Mouse (Mus musculus) right cerebral cortex, adult 2 months (tissue): ENCODE results near the gene Ppp1r15a.
"Not testable (repeated sequence)": the region's sequence is repeated elsewhere in the genome, so short reads cannot be mapped to it uniquely, and the experiment has no call there.

ENCODE experiments used
- DNase-seq, 2 experiments: peaks; one replicate each; pipeline ENCODE4 v3.0.0; 2021 to 2022; ENCODE audit warnings: low spot score in 2 of 2

Ppp1r15a gene

GRCm38 (mm10) chr7:45551512-45551883 is 25.4 kb upstream of the Ppp1r15a start:
- no peak for DNase-seq

- no peak for DNase-seq
Observed at GRCm38 (mm10) chr7:45550821-45551511, 24.9 kb upstream of the Ppp1r15a start.

GRCm38 (mm10) chr7:45549641-45550436 is 23.8 kb upstream of the Ppp1r15a start:
- no peak for DNase-seq

GRCm38 (mm10) chr7:45544525-45544924 is 18.5 kb upstream of the Ppp1r15a start:
- DNase-seq = no peak

- DNase-seq = no peak
Observed at GRCm38 (mm10) chr7:45540213-45540612, 14.1 kb upstream of the Ppp1r15a start.

GRCm38 (mm10) chr7:45539095-45539494 is 13.0 kb upstream of the Ppp1r15a start:
- no peak for DNase-seq

GRCm38 (mm10) chr7:45538163-45539041 is 12.3 kb upstream of the Ppp1r15a start:
- DNase-seq = peak; percentile 64 to 74

- DNase-seq = no peak
Observed at GRCm38 (mm10) chr7:45537602-45538001, 11.5 kb upstream of the Ppp1r15a start.

- no peak for DNase-seq
Observed at GRCm38 (mm10) chr7:45535676-45536075, 9.6 kb upstream of the Ppp1r15a start.

GRCm38 (mm10) chr7:45530643-45531042 is 4.6 kb upstream of the Ppp1r15a start:
- DNase-seq = no peak

GRCm38 (mm10) chr7:45529461-45529860 is 3.4 kb upstream of the Ppp1r15a start:
- no peak for DNase-seq

GRCm38 (mm10) chr7:45527169-45527568 is 1.1 kb upstream of the Ppp1r15a start:
- not testable (repeated sequence) for DNase-seq

- DNase-seq = no peak
Observed at GRCm38 (mm10) chr7:45526474-45527120, 529 bp upstream of the Ppp1r15a start.

GRCm38 (mm10) chr7:45524841-45525621 is 1.0 kb downstream of the Ppp1r15a start:
- DNase-seq = peak in 1 of 2 experiments; percentile 21

GRCm38 (mm10) chr7:45523678-45524170 is 2.3 kb downstream of the Ppp1r15a start:
- no peak for DNase-seq

- DNase-seq = no peak
Observed at GRCm38 (mm10) chr7:45522957-45523676, 3.0 kb downstream of the Ppp1r15a start.

GRCm38 (mm10) chr7:45522194-45522752 is 3.8 kb downstream of the Ppp1r15a start:
- DNase-seq = no peak

GRCm38 (mm10) chr7:45521728-45522184 is 4.3 kb downstream of the Ppp1r15a start:
- peak; percentile 91 to 94 for DNase-seq

- DNase-seq = no peak
Observed at GRCm38 (mm10) chr7:45520605-45521004, 5.5 kb downstream of the Ppp1r15a start.
